Mouse (Mus musculus) liver, adult 2 months (tissue): ENCODE measurements around the gene Gm21887. TPM values are rescaled to one million over a fixed set of nuclear protein-coding genes. Genes with fewer than 3 reads are reported as not detected.
A peak's percentile ranks its signal among the peaks of the same experiment; 100 is the strongest.
"Not testable (repeated sequence)": the region's sequence is repeated elsewhere in the genome, so short reads cannot be mapped to it uniquely, and the experiment has no call there.

Experiments used
- DNase-seq: peaks from one replicate; pipeline ENCODE4 v3.0.0-alpha.2; 2011; ENCODE audit warnings: low read depth, low spot score; ENCODE audit errors: extremely low read depth
- H3K27ac ChIP-seq: fragments of 200-500 bp; replicated peaks from 2 replicates; pipeline ENCODE4 v1.5.1; 2012; ENCODE audit warnings: low read depth, mild to moderate bottlenecking, control low read depth, inconsistent platforms, low read length; ENCODE audit not compliant: insufficient read depth
- H3K27me3 ChIP-seq: fragments of 200-500 bp; 2 replicates; pipeline ENCODE4 v1.6.1; 2012; ENCODE audit warnings: mild to moderate bottlenecking, moderate library complexity, low read length, inconsistent platforms; ENCODE audit not compliant: control insufficient read depth, insufficient read depth
- H3K36me3 ChIP-seq: fragments of 200-500 bp; 2 replicates; pipeline ENCODE4 v1.6.1; 2012; ENCODE audit warnings: low read length, inconsistent platforms; ENCODE audit not compliant: control insufficient read depth, insufficient read depth
- H3K4me1 ChIP-seq: fragments of 200-500 bp; 2 replicates; pipeline ENCODE4 v1.6.1; 2011; ENCODE audit warnings: low read length; ENCODE audit not compliant: control insufficient read depth, insufficient read depth
- H3K4me3 ChIP-seq: fragments of 200-500 bp; 2 replicates; pipeline ENCODE4 v1.5.1; 2011; ENCODE audit warnings: low read depth, mild to moderate bottlenecking, control low read depth, low read length, moderate library complexity; ENCODE audit not compliant: insufficient read depth
- H3K79me2 ChIP-seq: fragments of 200-500 bp; 2 replicates; pipeline ENCODE4 v1.6.1; 2012; ENCODE audit warnings: inconsistent platforms, mild to moderate bottlenecking, low read length, moderate library complexity; ENCODE audit not compliant: control insufficient read depth, insufficient read depth
- H3K9ac ChIP-seq: fragments of 200-500 bp; 2 replicates; pipeline ENCODE4 v1.6.1; 2012; ENCODE audit warnings: low read depth, mild to moderate bottlenecking, control low read depth, inconsistent platforms, low read length
- CTCF ChIP-seq: fragments of 200-500 bp; IDR thresholded peaks from 2 replicates; pipeline ENCODE4 v1.5.1; 2011; ENCODE audit warnings: low read depth, low read length, control low read depth
- POLR2A ChIP-seq: fragments of 200-500 bp; IDR thresholded peaks from 2 replicates; pipeline ENCODE4 v1.6.1; 2011; ENCODE audit warnings: low read length, control low read depth; ENCODE audit not compliant: insufficient read depth; ENCODE audit errors: extremely low read depth
- WGBS: fragments of 180-500 bp; shearing (Covaris S2); methylation state at CpG from one replicate; pipeline ENCODE4 v1.1.7; 2018; 5-methylcytosine and 5-hydroxymethylcytosine counted together
- polyA plus RNA-seq: library from polyadenylated mRNA; depleted of rRNA; stranded (reverse); fragments of >200 nt; gene quantifications from 2 replicates; pipeline ENCODE4 v1.2.3, GENCODE M21; 2012; rRNA removed
- total RNA-seq: library from RNA; depleted of rRNA; stranded (reverse); fragments of >200 nt; gene quantifications from 2 replicates; pipeline ENCODE4 v1.2.3, GENCODE M21; 2014; rRNA removed

The Gm21887 gene
- total RNA-seq (8.0 and 11.5 TPM in 2 replicates), polyA plus RNA-seq (102 and 123 TPM in 2 replicates)

DNA sequence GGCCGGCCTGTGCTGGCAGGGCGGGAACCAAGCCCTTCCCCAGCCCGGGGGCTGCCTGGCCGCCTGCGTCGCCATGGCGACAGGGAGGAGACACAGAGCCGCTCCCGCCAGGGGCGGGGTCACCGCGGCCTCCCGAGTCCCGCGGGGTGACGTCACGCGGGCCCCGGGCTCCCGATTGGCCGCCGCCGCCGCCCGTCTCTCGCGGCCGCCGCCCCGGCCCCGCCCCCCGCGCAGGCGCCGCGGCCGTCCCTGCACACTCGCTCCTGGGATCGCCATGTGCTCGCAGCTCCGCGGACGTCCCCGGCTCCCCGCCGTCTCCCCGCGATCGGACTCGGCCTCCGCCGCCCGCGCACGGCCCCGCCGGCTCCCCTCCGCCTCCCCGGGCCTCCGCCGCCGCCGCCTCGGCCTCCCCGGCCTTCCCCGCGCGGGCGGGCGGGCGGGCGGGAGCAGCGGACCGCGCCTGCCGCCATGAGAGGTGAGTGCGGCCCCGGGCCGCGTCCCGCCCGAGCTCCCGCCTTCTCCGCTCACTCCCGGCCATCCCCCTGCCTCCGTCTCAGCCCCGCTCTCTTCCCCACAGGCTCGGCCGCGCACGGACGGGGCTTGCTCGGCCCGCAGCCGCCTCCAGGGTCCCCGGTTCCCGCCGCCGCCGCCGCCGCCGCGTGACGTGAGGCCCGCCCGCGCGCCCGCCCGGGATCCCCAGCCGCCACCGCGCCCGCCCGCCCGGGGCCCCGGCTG is at the start of gene Gm21887:
Gene Gm21887 (plus strand): TSS at position 644 of the 735 bp plus-strand sequence.
- not testable (repeated sequence) for H3K79me2 ChIP-seq, H3K4me1 ChIP-seq, H3K27me3 ChIP-seq, H3K36me3 ChIP-seq
- DNase-seq: peak; percentile 62
- Histone ChIP-seq H3K4me3 (peak within 1 kb of the TSS; percentile 78), H3K9ac (peak within 1 kb of the TSS; percentile 88), H3K27ac (peak within 1 kb of the TSS; percentile 27)
- 89% methylated on average over 116 of the region's 118 CpGs for WGBS

DNA sequence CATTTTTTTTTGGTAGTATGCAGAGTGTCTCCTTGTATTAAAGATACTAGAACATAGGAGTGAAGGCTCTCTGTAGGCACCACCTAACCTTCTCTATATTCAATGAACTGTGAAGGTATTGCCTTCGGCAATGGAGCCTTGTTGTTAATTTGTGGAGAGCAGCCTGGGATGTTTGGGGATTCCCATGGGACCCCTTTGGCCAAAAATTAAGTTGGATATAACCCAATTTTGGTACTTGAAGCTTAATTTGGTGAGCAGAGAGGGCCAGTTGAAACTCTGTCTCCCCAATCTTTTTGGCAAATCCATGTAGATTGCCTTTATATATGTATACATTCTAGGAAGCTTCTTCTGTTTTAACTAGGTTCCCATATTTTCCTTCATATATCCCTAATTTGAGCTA is 40.1 kb upstream of the Gm21887 start:
- H3K36me3 ChIP-seq: no peaks in the 10 kb centered on the region
- no peak overlapping the region for H3K27ac ChIP-seq
- no peak for DNase-seq
- no peaks in the 10 kb centered on the region; the same call in 1 of the 2 replicates for H3K27me3 ChIP-seq
- 100% methylated on average over 1 of the region's 1 CpGs for WGBS
- no peaks in the 10 kb centered on the region for H3K79me2 ChIP-seq
- no peak overlapping the region for H3K4me3 ChIP-seq
- H3K9ac ChIP-seq: no peak overlapping the region
- TF ChIP-seq CTCF: no peak
- no peak for TF ChIP-seq POLR2A
- H3K4me1 ChIP-seq: no peaks in the 10 kb centered on the region

DNA sequence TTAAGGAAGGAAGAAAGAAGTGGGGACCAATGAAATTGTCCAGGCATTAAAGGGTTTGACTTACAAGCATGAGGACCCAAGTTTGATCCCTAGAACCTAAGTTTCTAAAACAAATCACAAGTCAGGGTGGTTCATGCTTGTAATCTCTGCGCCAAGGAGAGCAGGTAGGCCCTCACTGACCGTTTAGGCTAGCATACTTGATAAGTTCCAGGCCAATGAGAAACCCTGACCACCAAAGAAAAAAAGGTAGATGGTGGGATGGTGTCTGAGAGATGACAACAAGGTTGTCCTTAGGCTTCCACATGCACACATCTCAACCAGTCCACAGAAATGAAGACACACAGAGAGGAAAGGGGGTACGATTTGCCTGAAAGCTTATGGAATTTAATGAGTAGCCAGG is 39.7 kb upstream of the Gm21887 start:
- not testable (repeated sequence) for H3K79me2 ChIP-seq, H3K27ac ChIP-seq, H3K36me3 ChIP-seq, H3K9ac ChIP-seq, H3K27me3 ChIP-seq, H3K4me3 ChIP-seq, H3K4me1 ChIP-seq
- 72% methylated on average over 3 of the region's 3 CpGs for WGBS
- DNase-seq: peak; percentile 8

DNA sequence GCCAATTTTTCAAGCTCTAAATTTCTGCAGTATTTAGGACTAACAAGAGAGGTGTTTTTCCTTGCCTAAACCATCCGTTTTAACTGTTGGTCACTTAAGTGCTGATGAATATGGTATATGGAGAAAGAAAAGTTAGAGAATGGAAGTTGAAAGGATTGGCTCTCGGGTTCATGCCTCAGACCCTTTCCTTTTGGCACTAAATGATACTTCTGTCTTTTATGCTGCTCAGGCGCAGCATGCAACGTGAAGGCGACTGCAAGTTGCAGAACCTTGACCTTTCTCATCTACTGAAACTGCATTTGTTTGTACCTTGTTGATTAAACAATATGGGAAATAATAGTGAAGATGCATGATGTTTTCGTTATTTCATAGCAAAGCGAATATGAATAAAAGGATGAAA is 38.9 kb upstream of the Gm21887 start:
- H3K79me2 ChIP-seq, H3K9ac ChIP-seq, H3K27ac ChIP-seq, H3K4me3 ChIP-seq, H3K4me1 ChIP-seq, H3K27me3 ChIP-seq, H3K36me3 ChIP-seq: not testable (repeated sequence)
- WGBS: 84% methylated on average over 7 of the region's 7 CpGs
- peak; percentile 6 for DNase-seq

DNA sequence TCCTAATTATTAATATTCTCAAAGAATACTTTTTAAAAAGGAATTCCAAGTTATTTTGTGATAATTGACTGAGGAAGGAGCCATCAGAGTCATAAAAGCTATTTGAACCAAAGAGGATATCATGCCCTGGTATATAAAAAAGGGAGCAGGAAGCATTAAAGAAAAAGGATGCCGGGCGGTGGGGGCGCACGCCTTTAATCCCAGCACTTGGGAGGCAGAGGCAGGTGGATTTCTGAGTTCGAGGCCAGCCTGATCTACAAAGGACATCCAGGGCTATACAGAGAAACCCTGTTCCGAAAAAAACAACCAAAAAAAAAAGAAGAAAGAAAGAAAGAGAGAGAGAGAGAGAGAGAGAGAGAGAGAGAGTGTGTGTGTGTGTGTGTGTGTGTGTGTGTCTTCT is 37.9 kb upstream of the Gm21887 start:
- H3K79me2 ChIP-seq, H3K27me3 ChIP-seq, H3K36me3 ChIP-seq, H3K27ac ChIP-seq, H3K4me3 ChIP-seq, H3K9ac ChIP-seq, DNase-seq, H3K4me1 ChIP-seq: not testable (repeated sequence)
- WGBS: 79% methylated on average over 6 of the region's 6 CpGs

DNA sequence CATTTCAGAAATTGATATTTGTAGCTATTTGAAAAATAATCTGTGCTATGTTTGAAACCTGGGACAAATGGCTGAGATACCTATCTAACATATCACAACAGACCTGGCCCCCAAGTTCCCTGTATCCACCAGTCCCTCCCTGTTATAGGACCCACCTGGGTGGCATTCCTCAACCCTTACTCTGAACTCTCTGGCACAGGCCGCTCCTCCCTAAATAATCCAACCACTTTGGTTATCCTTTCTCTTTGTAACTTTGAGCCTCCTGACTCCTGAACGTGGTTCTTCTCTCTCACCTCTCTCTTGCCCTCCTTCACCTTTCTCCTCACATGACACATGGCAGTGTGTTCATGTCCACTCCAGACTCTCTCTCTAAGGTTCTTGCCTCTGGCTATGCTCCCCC is 37.3 kb upstream of the Gm21887 start:
- not testable (repeated sequence) for H3K4me1 ChIP-seq, H3K27me3 ChIP-seq, H3K9ac ChIP-seq, H3K36me3 ChIP-seq, H3K4me3 ChIP-seq, H3K79me2 ChIP-seq, H3K27ac ChIP-seq
- peak; percentile 6 for DNase-seq
- 74% methylated on average over 2 of the region's 2 CpGs for WGBS

DNA sequence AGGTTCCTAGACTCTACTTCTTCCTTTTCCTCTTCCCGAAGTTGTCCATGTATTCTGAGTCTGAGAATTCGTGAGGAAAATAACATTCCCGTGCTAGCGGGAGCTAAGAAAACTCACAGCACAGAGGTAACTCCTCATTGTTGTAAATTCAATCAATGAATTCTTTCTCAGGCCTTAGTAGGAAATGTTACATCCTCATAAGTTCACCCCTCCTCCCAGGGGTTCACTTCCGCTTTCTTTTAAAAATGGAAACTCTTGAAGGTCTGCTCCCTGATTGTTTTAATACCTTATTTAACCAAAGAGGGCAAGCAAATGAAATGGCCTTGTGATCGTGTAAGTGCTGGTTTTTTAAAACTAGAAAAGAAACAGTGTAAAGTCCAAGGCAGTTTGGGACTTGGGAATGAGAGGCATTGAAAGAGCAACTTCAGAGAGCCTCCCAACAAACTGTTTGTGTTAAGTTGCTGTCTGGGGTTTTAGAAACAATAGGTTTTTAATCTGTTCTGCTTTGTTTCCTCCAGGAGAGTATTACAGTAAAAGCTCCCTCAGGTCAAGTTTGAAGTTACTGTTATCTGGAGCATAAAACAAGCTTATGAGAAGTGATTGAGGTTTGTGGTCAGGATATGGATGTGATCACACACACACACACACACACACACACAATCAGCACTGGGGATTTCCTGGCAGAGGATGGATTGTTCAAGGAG is 36.5 kb upstream of the Gm21887 start:
- H3K9ac ChIP-seq, H3K79me2 ChIP-seq, H3K4me3 ChIP-seq, H3K36me3 ChIP-seq, H3K27ac ChIP-seq, H3K27me3 ChIP-seq, H3K4me1 ChIP-seq: not testable (repeated sequence)
- WGBS: 70% methylated on average over 6 of the region's 6 CpGs
- peak; percentile 64 for DNase-seq

DNA sequence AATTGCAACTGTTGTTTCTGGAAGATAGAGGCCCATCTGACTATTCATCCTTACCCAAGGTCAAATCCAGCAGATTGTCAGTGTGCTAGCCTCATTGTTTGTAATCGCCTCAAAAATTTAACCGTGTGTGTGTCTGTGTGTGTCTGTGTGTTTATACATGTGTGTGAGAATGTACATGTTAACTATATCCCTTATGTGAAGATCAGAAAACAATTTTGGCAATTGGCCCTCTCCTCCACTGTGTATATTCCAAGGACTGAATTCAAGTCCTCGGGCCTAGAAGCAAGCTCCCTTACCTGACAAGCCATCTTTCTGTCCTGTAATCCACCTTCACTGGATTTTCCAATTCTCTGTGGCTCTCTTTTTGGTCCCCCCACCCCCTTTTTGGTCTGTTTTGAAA is 35.7 kb upstream of the Gm21887 start:
- H3K27me3 ChIP-seq, H3K27ac ChIP-seq, H3K36me3 ChIP-seq, H3K4me1 ChIP-seq, H3K79me2 ChIP-seq, H3K4me3 ChIP-seq, H3K9ac ChIP-seq: not testable (repeated sequence)
- 54% methylated on average over 3 of the region's 3 CpGs for WGBS
- DNase-seq: peak; percentile 19

DNA sequence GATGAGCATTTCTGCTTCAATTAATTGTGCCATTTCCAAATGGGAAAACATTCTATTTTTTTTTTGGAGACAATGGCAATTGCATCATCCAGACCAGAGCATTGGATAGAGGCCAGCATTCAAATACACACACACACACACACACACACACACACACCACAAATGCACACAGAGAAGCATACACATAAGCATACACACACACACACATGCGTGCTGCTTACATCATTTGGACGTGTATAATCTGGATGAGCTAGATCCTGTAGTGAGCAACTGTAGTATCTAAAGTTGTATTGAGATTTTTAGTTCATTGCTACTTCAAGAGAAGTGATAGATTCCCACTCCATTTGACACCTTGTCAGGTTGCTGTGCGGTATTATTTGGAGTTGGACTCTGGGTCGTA is 35.0 kb upstream of the Gm21887 start:
- H3K27ac ChIP-seq, H3K9ac ChIP-seq, H3K36me3 ChIP-seq, H3K27me3 ChIP-seq, H3K79me2 ChIP-seq, H3K4me3 ChIP-seq, H3K4me1 ChIP-seq: not testable (repeated sequence)
- DNase-seq: peak; percentile 22
- WGBS: 58% methylated on average over 4 of the region's 4 CpGs
